Mouse (Mus musculus) olfactory bulb, adult 2 months (tissue): Measurements from ENCODE around the gene Vapb.

Experiments used
- CTCF ChIP-seq: fragments of 200-500 bp; IDR thresholded peaks from 2 replicates; pipeline ENCODE4 v1.5.1; 2012; ENCODE audit warnings: low read depth, mild to moderate bottlenecking, low read length, moderate library complexity; ENCODE audit not compliant: insufficient read depth
- POLR2A ChIP-seq: fragments of 200-500 bp; IDR thresholded peaks from 2 replicates; pipeline ENCODE4 v1.6.1; 2012; ENCODE audit warnings: mild to moderate bottlenecking, low read depth, low read length, moderate library complexity; ENCODE audit not compliant: insufficient read depth

GRCm38 (mm10) chr2:173789945-173790804, 52.9 kb downstream of the Vapb start:
- no peak for TF ChIP-seq CTCF
- no peak for TF ChIP-seq POLR2A
